Mouse (Mus musculus): ENCODE data around the gene Gpr152.

Gene Gpr152

DNA sequence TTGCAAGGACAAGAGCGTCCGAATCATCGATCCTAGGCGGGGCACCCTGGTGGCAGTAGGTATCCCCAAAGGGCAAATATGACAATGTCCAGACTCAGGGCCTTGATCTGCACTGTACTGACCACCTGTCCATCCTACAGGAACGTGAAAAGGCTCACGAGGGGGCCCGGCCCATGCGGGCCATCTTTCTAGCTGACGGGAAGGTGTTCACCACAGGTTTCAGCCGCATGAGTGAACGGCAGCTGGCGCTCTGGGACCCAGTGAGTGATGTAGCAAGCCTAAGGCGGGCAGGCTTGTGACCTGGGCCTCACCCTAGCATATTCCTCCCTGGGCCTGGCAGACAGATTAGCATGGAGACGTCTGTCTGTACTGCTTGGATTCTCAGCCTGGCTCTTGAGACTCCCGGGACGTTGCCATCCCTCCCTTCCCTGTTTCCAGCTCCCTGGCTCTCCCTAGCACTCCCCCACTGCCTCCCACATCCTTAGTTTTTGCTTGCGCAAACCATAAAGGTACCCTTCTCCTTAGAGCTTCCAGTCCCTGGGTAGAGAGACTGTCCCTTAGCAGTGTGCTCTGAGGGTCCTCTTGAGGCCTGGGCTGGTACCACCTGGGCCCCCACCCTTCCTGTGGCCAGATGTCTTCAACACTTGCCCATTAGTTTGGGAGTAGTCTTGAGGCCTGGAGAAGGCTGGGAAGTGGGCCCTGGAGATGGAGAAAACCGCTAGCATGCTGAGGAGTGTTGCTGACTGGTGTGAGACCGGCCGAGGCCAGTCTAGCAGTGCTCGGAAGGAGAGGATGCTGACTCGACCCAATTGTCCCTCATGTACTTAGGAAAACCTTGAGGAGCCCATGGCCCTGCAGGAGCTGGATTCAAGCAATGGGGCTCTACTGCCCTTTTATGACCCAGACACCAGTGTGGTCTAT lies 11.2 kb downstream of the Gpr152 start:
- DNase-seq (ENCODE audit: low spot score in 2 of 2), result no peak

DNA sequence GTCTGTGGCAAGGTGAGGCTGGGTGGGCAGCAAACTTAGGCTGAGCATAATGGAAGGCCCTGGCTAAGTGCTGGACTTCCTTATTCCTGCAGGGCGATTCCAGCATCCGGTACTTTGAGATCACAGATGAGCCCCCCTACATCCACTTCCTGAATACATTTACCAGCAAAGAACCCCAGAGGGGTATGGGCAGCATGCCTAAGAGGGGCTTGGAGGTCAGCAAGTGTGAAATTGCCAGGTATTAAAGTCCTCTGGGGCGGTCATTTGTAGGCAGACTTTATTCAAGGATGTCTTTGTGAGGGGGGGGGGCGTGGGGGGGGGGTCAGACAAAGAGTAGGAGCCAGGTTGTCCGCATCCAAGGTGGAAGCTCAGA lies 11.9 kb downstream of the Gpr152 start:
- DNase-seq (ENCODE audit: low spot score in 2 of 2), result no peak

DNA sequence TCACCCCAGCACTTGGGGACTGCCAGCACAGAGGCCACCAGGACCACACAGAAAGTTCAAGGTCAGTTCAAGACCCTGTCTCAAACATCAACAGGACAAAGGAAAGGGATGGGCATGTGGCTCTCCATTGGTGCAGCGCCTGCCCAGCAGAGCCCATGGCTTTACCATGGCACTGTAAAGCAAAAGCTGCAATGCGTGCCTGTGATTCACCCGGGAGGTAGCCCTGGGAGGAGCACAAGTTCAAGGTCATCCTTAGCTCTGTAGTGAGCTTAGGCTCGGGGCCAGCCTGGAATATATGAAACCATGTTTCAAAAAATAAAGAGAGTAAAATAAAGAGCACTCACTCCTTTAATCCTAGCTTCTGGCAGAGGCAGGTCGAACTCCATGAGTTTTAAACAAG lies 12.3 kb downstream of the Gpr152 start:
- DNase-seq (ENCODE audit: low spot score in 2 of 2), result no peak

DNA sequence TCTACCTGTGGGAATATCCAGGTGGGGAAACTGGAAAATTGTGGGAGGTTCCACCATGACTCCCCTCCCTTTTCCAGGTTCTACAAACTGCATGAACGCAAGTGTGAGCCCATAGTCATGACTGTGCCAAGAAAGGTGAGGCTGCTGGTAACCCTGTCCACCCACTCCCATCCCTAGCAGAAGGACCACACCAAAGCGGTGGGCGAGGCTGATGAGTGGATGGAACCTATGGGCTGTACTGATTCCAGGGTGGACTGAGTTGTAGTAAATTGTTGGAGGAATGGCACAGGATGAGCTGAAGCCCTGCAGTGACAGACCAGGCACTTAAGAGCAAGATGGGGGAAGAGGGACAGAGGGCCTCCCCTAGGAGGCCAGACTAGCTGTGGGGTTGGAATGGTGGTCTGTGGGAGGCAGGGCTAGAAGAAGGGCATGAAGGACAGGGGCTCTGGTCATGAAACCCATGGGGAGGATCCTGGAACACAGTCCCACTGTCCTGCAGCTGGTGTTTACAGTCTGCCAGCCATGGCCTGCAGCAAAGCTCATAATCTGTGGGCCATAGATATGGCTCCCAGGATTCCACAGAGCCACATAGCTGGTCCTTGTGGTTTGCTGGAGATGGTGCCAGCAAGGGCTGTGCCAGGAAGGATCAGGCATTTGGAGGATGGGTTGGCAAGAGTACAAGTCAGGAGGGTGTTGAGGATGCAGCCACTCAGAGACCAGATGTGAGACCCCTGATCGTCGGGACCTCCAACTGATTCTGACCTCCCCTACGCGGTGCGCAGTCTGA lies 13.1 kb downstream of the Gpr152 start:
- no peak for DNase-seq (ENCODE audit: low spot score in 2 of 2)

DNA sequence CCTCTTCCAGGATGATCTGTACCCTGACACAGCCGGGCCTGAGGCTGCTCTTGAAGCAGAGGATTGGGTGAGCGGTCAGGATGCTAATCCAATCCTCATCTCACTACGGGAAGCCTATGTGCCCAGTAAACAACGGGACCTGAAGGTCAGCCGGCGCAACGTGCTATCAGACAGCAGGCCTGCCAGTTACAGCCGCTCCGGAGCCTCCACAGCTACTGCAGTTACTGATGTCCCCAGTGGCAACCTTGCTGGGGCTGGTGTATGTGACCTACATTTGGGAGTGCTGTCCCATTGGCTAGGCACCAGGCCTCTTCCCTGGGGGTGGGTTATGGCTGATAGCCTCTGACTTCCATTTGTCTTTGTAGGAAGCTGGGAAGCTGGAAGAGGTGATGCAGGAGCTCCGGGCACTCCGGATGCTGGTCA lies 13.7 kb downstream of the Gpr152 start, which contains the start of gene Ptprcap:
TSS of gene Ptprcap (plus strand) at position 373 of the 423 bp plus-strand sequence.
- no peak for DNase-seq (ENCODE audit: low spot score in 2 of 2)

DNA sequence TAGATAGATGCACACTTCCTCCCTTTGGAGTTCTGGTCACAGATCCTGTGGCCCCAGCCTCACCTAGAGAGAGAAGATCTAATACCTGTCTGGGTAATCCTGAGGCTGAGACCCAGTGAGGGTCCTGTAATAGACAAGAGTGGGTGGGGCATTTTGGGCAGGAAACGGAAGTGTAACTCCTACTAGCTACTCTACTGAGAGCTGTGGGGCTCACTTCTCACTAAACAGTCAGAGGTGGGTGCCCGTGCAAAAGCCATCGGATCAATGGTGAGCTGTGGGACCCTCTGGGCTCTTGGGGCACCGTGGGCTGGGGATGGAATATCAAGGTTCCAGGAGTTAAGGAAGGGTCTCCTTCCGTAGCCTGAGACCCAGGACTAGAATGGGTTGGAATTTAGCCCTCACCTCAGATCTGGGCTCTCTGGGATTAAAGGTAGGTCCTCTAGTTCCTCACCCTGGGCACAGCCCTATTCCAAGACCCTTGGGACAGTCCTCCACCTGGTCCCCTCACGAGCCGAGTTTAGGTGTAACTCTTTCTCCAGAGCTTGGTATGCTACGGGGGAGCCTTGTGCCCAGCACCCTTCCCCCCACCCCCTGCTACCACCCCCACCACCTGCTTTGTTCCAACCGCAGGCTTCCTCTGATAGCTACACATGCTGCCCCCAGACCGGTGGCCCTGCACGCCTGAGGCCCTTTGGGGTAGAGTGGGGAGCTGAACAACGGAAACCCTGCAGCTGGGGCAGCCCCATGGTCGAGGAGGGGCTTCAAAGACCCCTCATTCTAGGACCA lies 15.0 kb downstream of the Gpr152 start:
- DNase-seq (ENCODE audit: low spot score in 2 of 2), result peak in 1 of 2 experiments; percentile 5

DNA sequence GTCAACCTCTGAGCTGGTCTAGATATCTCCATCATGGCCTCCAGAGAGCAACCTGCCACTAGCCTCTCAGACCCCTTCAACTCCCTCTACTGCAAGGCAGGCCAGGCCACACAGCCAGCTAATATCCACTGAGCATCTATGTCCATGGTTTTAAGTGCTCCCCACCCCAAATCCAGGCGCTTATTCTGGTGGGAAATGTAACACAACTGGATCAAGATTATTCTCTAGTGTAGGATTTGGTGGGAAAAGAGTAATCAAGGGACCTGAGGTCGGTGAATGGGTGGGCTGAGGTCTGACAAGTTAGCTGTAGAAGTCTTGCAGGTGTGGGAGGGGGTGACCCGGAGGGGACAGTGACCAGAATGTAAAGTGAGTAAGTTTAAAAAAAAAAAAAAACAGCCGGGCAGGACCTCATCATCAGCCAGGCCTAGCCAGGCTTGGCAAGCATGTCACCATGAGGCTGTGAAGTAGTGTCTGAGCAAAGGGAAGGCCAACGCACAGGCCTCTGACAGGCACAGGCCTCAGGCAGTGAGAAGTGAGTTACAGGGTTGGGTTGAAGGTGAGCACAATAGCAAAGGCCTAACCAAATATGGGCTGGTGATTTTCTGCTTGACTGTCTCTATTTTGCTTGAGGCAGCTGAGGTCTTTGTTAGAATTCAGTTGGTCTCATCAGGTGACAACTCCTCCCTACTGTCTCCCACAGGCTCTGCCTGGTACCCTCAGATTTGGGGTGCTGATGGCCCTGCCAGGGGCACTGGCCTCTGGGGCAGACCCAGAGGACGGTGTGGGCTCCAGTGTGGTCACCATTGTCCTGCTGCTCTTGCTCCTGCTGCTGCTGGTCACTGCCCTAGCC lies 15.9 kb downstream of the Gpr152 start:
- DNase-seq (ENCODE audit: low spot score in 2 of 2), result peak in 1 of 2 experiments; percentile 5

DNA sequence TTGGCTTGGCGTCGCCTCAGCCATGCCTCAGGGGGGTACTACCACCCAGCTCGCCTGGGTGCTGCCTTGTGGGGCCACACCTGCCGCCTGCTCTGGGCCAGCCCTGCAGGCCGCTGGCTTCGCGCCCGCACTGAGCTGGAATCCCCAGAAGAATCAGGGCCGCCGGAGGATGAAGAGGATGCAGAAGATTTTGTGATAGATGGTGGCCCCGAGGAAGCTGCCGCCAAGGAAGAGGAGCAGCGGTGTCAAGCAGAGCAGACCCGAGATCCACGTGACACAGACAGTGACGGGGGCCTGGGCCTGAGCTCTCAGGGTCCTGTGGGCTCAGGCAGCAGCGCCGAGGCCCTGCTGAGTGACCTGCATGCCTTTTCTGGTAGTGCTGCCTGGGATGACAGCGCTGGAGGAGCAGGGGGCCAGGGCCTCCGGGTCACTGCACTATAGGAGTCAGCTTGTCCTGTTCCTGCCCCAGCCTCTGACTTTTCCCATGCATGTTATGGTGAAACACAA lies 16.5 kb downstream of the Gpr152 start:
- DNase-seq (ENCODE audit: low spot score in 2 of 2), result peak in 1 of 2 experiments; percentile 6

DNA sequence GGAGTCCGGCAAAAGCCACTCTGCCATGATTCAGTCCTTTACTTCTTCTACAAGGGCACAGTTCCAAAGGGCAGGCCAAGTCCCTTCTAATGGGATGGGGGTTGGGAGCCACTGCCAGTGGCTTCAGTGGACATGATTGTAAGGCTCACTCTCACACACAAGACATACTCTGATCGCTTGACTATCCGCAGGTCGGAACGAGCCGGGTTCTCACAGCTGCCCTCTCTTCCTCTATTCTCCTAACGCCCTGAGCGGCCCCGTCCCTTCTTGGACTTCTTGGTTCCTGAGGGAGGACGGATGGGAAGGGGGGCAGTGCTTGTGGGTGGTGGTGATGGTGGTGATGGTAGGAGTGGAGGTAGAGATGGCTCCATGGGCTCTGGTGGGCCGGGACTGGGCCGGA lies 17.2 kb downstream of the Gpr152 start:
- DNase-seq (ENCODE audit: low spot score in 2 of 2), result peak in 1 of 2 experiments; percentile 12

DNA sequence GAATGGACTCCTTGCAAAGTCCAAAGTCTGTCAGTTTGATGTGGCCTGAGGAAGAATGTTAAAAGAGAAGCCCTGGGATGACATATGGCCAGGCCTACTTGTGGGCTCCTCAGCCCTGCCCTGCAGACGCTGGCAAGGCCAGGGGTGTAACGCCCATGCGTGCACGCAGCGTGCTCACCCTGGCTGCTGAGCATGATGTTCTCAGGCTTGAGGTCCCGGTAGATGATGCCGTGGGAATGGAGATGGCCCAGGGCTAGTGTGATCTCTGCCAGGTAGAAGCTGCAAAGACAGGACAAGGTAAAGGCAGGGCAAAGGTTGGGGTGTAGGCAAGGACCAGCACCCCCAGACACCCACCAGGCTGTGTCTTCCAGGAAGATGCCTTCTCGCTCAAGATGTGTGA lies 19.5 kb downstream of the Gpr152 start:
- DNase-seq (ENCODE audit: low spot score in 2 of 2), result no peak

DNA sequence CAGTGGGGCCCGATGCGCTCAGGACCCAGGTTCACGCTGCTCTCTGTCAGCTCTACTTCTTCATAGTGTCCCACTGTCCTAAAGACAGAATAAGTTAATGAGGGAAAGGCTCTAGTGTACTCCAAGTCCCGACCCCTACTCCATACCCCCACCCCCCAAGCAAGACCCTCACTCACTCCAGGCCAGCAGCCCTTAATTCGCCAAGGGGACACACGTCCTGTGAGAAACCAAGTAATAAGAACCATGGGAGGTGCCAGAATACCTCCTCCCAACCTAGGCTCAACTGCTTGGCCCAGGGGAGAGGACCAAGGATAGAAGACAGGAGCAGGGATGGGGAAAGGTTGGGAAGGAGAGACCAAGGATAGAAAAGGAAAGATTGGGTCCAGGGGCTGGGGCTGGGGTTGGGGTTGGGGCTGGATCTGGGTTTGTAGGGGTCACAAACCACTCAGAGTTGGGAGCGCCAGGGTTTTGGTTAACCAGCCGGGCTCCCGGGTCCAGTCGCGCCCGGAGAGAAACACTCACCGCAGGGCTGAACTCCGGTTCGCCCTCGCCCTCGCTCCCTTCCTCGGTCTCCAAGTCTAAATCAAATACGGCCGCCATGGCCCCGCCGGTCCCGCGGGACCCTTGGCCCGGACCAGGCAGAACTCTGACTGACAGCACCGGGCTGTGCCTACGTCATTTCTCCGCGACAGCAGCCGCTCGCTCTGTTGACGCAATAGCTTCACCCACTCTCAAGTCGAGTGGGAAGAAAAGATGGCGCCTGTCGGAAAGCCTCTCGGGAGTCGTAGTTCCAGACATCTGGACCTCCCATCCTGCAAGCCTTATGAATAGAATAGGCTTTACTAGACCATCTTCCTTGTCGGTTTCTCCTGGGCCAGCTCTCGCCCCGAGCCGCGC lies 23.3 kb downstream of the Gpr152 start, which contains the start of gene Rps6kb2:
TSS of gene Rps6kb2 (minus strand) at position 709 of the 897 bp plus-strand sequence.
- peak; percentile 94 to 97 for DNase-seq (ENCODE audit: low spot score in 2 of 2)

DNA sequence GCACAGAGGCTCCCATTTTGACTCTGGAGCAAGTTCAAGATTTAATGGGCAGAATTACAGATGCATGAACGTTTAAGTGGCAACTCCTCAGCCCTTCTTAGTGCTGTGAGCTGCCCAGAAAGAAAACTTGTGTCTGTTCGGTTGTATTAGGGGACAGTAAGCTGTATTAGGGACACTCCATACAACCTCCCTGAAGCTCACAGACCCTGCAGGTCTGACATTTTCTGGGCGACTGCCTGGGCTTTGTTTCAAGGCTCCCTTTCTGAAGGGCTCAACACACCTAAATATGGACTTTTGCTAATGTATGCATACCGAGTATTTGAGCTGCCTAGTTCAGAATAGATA lies 23.9 kb downstream of the Gpr152 start:
- DNase-seq (ENCODE audit: low spot score in 2 of 2), result no peak

DNA sequence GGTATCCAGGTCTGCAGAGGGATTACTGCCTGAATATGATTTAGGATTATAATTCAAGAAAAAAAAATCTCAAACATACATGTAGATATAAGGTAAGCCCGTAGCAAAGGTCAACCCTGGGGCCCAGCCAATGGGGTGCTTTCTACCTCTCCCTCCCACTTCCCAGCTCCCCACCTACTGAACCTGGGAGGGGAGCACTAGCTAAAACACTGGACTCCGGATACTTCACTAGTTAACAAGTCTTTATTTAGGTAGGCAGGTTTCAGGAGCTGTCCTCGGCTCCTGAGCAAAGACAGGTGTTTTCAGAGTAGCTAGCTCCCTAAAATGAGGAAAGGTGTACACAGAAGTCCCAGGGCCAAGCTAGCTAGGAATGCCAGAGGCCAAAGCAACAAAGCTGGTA lies 24.5 kb downstream of the Gpr152 start:
- no peak for DNase-seq (ENCODE audit: low spot score in 2 of 2)

DNA sequence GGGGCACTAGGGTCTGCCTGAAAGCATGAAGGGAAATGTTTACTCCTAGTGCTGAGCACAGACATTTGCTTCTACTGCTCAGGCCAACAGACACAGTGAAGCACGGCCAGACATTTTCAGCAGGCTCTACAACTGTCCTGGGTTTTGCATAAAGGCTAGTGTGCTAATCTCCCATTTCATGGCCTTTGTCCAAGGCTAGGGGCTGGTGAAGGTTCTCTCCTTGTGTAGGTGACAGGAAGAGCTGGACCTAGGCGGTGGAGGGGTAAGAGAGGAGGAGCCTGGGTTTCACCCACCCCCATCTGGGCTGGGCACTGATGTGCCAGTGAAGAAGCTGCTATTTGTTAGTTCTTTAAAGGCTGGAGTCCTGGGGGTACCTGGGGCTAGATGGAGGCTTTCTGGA lies 25.1 kb downstream of the Gpr152 start:
- no peak for DNase-seq (ENCODE audit: low spot score in 2 of 2)

DNA sequence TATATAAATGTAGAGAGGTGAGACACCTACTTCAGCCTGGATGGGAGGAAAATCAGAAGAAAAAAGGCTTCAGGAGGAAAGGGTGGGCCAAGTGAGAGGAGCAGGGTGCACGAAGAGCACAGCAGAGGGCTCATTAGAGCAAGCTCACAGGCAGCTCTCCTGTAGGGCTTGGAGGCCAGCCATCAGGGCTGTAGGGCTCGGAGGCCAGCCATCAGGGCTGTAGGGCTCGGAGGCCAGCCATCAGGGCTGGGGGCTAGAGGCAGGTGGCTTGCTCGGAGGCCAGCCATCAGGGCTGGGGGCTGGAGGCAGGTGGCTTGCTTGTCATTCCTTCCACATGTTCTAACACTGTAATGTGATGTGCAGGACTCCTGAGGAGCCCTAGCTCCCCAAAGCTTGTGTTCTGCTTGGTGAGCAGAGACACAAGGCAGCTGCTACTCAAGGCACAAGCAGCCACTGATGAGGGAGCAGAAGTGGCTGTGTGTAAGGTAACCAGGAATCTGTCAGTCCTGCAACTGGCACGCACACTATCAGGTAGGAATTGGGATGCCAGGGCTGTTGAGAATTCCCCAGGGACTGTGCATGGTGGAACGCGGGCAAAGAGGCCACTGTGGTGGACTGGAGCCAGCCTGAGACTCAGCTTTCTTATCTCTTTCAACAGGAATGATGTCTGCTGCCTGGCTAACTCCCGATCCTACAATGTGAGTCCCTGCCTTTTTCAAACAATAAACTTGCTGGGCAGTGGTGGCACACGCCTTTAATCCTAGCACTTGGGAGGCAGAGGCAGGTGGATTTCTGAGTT lies 27.3 kb downstream of the Gpr152 start:
- no peak for DNase-seq (ENCODE audit: low spot score in 2 of 2)

DNA sequence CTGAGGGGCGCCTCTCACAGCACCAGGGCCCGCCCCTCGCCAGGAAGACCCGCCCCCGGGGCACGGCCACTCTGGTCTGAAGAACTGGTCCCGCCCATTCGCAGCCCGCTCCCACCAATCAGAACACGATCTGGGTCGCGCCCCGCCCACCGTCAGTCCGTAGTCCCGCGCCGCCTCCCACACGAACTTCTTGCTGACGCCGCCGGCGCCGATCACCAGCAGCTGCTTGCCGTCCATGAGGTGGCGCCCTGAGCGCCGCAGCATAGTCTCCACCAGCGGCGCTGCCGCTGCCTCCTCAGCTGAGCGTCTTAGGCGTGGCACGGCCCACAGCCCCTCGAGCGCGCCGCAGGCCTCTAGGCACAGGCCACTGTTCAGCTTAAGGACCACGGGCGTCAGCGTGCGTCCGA lies 29.8 kb downstream of the Gpr152 start:
- DNase-seq (ENCODE audit: low spot score in 2 of 2), result peak; percentile 99 to 100

DNA sequence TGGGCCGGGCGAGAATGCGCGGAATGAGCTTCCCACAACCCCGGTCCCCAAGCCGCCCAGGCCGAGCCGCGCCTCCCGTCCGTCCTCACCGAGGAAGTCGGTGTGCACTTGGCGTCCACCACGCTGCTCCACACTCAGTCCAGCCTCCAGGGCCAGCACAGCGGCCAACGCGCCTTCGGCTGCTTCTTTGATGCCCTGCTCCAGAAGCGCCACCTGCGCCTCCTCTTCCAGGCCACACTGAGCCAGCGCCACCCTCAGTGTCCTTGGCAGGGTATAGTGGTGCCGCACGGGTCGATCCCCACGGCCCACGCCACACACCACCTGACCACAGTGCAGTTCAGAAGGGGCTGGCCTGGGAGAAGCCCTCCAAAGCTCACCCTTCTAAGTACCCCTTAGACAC lies 30.2 kb downstream of the Gpr152 start:
- DNase-seq (ENCODE audit: low spot score in 2 of 2), result no peak

DNA sequence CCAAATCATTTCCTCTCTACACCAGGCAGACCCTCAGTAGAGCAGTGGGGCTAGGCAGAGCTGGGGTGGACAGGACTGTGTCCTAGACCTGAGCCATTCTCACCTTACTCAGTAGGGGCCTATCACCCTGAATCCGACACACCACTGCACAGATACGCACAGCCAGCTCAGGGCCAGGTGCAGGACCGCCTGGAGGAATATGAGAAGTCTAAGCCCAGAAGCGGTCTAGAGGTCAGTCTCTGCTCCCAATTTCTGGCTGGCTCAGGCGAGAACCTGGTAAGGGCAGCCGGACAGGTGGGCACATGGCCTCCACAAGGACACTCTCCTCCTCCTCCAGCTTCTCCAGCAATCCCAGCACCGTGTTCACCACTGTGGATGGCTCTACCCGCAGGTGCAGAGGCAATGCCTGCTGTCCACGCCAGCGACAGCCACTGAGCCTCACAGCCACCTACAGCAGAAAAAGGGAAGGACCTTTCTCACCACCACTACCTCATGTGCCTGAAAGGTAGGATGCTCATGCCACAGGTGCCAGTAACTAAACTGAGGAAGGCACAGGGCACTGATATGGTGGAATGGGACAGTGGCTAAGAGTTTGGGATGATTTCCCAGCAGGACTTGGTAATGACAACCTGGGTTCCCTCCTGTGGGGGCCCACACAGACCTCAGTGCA lies 31.3 kb downstream of the Gpr152 start:
- DNase-seq (ENCODE audit: low spot score in 2 of 2), result no peak
